Mouse (Mus musculus) heart, adult 2 months (tissue): Measurements from ENCODE around the gene Scn4b. TPM values are rescaled to one million over a fixed set of nuclear protein-coding genes. Genes with fewer than 3 reads are reported as not detected.

Experiments used
- DNase-seq, 2 experiments: peaks; one replicate each; pipeline ENCODE4 v3.0.0; 2021
- H3K27ac ChIP-seq: fragments of 200-600 bp; 2 replicates; pipeline ENCODE4 v1.8.1; 2022
- H3K27me3 ChIP-seq: fragments of 200-500 bp; 2 replicates; pipeline ENCODE4 v1.6.1; 2012; ENCODE audit warnings: mild to moderate bottlenecking, low read length, inconsistent platforms, mixed read lengths; ENCODE audit not compliant: control insufficient read depth, insufficient read depth
- H3K36me3 ChIP-seq: fragments of 200-500 bp; 2 replicates; pipeline ENCODE4 v1.6.1; 2012; ENCODE audit warnings: low read length, inconsistent platforms; ENCODE audit not compliant: control insufficient read depth, insufficient read depth
- H3K4me1 ChIP-seq: fragments of 200-500 bp; 2 replicates; pipeline ENCODE4 v1.6.1; 2011; ENCODE audit warnings: low read length; ENCODE audit not compliant: control insufficient read depth, insufficient read depth
- H3K4me3 ChIP-seq: fragments of 200-600 bp; 2 replicates; pipeline ENCODE4 v1.8.1; 2022
- H3K79me2 ChIP-seq: fragments of 200-500 bp; replicated peaks from 2 replicates; pipeline ENCODE4 v1.6.1; 2012; ENCODE audit warnings: mild to moderate bottlenecking, inconsistent platforms, low read length, moderate library complexity, mixed read lengths; ENCODE audit not compliant: control insufficient read depth, insufficient read depth
- H3K9ac ChIP-seq: fragments of 200-500 bp; 2 replicates; pipeline ENCODE4 v1.6.1; 2012; ENCODE audit warnings: low read depth, mild to moderate bottlenecking, control low read depth, inconsistent platforms, low read length, mixed read lengths
- CTCF ChIP-seq: fragments of 200-600 bp; IDR thresholded peaks from 2 replicates; pipeline ENCODE4 v1.8.1; 2022; ENCODE audit warnings: antibody characterized with exemption, mild to moderate bottlenecking, moderate library complexity
- EP300 ChIP-seq: fragments of 200-500 bp; IDR thresholded peaks from 2 replicates; pipeline ENCODE4 v1.6.1; 2011; ENCODE audit warnings: low read depth, low read length, control low read depth; ENCODE audit not compliant: insufficient read depth
- POLR2A ChIP-seq: fragments of 200-500 bp; IDR thresholded peaks from 2 replicates; pipeline ENCODE4 v1.6.1; 2011; ENCODE audit warnings: mild to moderate bottlenecking, low read depth, low read length, control low read depth; ENCODE audit not compliant: insufficient read depth
- WGBS: fragments of 180-500 bp; shearing (Covaris S2); methylation state at CpG from one replicate; pipeline ENCODE4 v1.1.7; 2018; 5-methylcytosine and 5-hydroxymethylcytosine counted together
- intact Hi-C: fragments of 180-260 bp; cut with DNase I; formaldehyde crosslinking; loops from one replicate; pipeline ENCODE4 v1.15.1; 2025
- polyA plus RNA-seq: library from polyadenylated mRNA; depleted of rRNA; stranded (reverse); fragments of >200 nt; gene quantifications from 2 replicates; pipeline ENCODE4 v1.2.3, GENCODE M21; 2012; rRNA removed
- total RNA-seq, 2 experiments: library from RNA; stranded (reverse); gene quantifications; 2 replicates each; pipeline ENCODE4 v1.2.3; 2021

Scn4b gene
- total and polyA plus RNA-seq, 3 experiments: 5.1 to 16.9 (median 14.2) TPM

DNA sequence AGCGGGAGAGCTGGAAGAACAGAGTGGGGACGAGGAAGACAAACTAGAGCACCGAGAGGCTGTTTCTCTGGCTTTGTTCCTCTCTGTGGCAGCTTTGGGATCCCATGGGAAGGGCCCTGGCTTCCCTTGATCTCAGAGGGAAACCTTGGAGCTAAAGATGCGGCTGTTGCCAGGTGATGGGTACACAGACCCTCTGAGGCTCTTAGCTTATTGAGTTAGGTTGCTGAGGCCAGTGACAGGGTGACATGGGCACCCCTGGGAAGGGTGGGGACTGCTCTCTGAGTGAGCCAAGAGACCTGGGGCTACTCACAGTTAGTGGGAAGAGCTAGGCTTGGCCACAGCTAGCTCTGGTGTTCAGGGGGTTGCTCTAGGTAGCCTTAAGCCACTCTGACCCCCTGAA is 57.3 kb downstream of the Scn4b start:
- DNase-seq: no peak
- Histone ChIP-seq H3K9ac (no peak overlapping the region), H3K79me2 (no peaks in the 10 kb centered on the region), H3K4me3 (no peak overlapping the region), H3K27ac (no peak overlapping the region), H3K4me1 (no peaks in the 10 kb centered on the region), H3K36me3 (no peaks in the 10 kb centered on the region), H3K27me3 (no peaks in the 10 kb centered on the region)
- WGBS: 66% methylated on average over 4 of the region's 4 CpGs
- no peak for TF ChIP-seq POLR2A
- no peak for TF ChIP-seq CTCF
- TF ChIP-seq EP300: no peak
- intact Hi-C loops: no loop called here

GRCm38 (mm10) chr9:45196125-45196830 is 58.1 kb downstream of the Scn4b start:
- intact Hi-C loops: no loop called here
- H3K4me3 ChIP-seq: no peak overlapping the region
- no peak overlapping the region for H3K9ac ChIP-seq
- DNase-seq: no peak
- no peaks in the 10 kb centered on the region for H3K27me3 ChIP-seq
- no peaks in the 10 kb centered on the region for H3K4me1 ChIP-seq
- no peaks in the 10 kb centered on the region for H3K79me2 ChIP-seq
- TF ChIP-seq EP300 (no peak), POLR2A (no peak), CTCF (no peak)
- 71% methylated on average over 8 of the region's 8 CpGs for WGBS
- no peaks in the 10 kb centered on the region for H3K36me3 ChIP-seq
- no peak overlapping the region for H3K27ac ChIP-seq

GRCm38 (mm10) chr9:45197549-45197948 is 59.4 kb downstream of the Scn4b start:
- Histone ChIP-seq H3K27ac (no peak overlapping the region), H3K79me2 (no peaks in the 10 kb centered on the region), H3K4me1 (no peaks in the 10 kb centered on the region), H3K36me3 (no peaks in the 10 kb centered on the region), H3K27me3 (no peaks in the 10 kb centered on the region), H3K9ac (no peak overlapping the region), H3K4me3 (no peak overlapping the region)
- intact Hi-C loops: no loop called here
- DNase-seq: no peak
- 55% methylated on average over 5 of the region's 5 CpGs for WGBS
- TF ChIP-seq POLR2A: no peak
- TF ChIP-seq CTCF: no peak
- no peak for TF ChIP-seq EP300

GRCm38 (mm10) chr9:45201319-45201947 is 63.2 kb downstream of the Scn4b start:
- peak in 1 of 2 experiments; percentile 31 for DNase-seq
- no peaks in the 10 kb centered on the region for H3K27me3 ChIP-seq
- H3K36me3 ChIP-seq: no peaks in the 10 kb centered on the region
- no peak overlapping the region for H3K4me3 ChIP-seq
- TF ChIP-seq POLR2A: no peak
- TF ChIP-seq EP300: no peak
- intact Hi-C loops: no loop called here
- WGBS: 71% methylated on average over 5 of the region's 5 CpGs
- H3K27ac ChIP-seq: no peak overlapping the region
- no peaks in the 10 kb centered on the region for H3K4me1 ChIP-seq
- no peaks in the 10 kb centered on the region for H3K79me2 ChIP-seq
- H3K9ac ChIP-seq: no peak overlapping the region

DNA sequence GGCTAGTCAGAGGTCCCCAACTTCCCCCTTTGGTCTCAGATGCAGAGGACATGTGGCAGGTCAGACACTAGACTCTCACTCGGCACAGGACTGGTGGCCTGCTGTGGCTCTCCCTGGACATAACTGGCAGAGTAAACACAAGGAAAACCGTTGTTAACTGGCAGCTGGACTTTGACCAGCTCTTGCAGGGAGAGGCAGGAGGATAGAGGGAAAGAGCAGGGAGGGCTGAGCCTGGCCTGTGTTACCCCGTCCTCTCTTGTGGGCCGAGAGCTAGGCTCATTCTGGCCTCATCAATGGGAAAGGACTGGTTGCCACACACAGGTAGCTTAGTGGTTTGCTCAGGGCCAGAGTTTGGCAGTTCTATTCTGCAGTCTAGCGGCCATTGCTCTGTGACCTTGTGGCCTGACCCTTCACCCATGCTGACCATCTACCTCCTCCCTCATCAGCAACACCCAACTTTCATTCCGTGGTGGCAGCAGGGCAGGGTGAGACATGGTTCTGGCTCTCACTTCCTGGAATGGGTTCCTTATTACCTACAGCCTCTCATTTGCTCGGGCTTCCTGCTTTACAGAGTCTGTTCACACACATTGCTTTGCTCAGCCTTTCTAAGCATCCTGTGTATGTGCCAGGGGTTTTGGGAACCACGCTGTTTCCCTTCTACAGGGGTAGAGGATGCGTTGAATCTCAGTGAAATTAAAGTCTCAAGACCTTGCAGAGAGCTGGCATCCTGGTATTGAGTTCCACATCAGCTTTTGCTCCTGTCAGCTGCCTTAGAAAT is 64.0 kb downstream of the Scn4b start:
- H3K9ac ChIP-seq: no peak overlapping the region
- H3K27me3 ChIP-seq: no peaks in the 10 kb centered on the region
- H3K79me2 ChIP-seq: no peaks in the 10 kb centered on the region
- no peak for TF ChIP-seq EP300
- no peak for TF ChIP-seq CTCF
- TF ChIP-seq POLR2A: no peak
- no peak for DNase-seq
- no peak overlapping the region for H3K4me3 ChIP-seq
- no peaks in the 10 kb centered on the region for H3K36me3 ChIP-seq
- intact Hi-C loops: no loop called here
- no peaks in the 10 kb centered on the region for H3K4me1 ChIP-seq
- WGBS: 64% methylated on average over 9 of the region's 9 CpGs
- no peak overlapping the region for H3K27ac ChIP-seq

Other genes starting within 250 kb of the Scn4b start
- 1,000 to 10,000 TPM; 1,478 to 1,698 TPM for gene Atp5l, start 217.7 kb upstream of the Scn4b start, total RNA-seq
- gene Atp5l, start 217.7 kb upstream of the Scn4b start, polyA plus RNA-seq: 1,092 and 1,784 TPM in 2 replicates
- 10 to 100 TPM; 36.1 to 39.6 TPM for gene Ube4a, start 172.8 kb upstream of the Scn4b start, total RNA-seq
- gene Ube4a, start 172.8 kb upstream of the Scn4b start, polyA plus RNA-seq: 8.4 and 17.0 TPM in 2 replicates
- under 1 TPM; 0.25 to 0.39 TPM for gene Cd3g, start 158.0 kb upstream of the Scn4b start, total RNA-seq
- gene Cd3g, start 158.0 kb upstream of the Scn4b start, polyA plus RNA-seq: 0.64 and 1.5 TPM in 2 replicates
- under 1 TPM in 1 of 2 experiments, not detected in 1; 0.66 TPM for gene Cd3d, start 156.6 kb upstream of the Scn4b start, total RNA-seq
- gene Cd3d, start 156.6 kb upstream of the Scn4b start, polyA plus RNA-seq: 0.29 and 0.92 TPM in 2 replicates
- under 1 TPM; 0.21 to 0.66 TPM for gene Cd3e, start 128.8 kb upstream of the Scn4b start, total RNA-seq
- gene Cd3e, start 128.8 kb upstream of the Scn4b start, polyA plus RNA-seq: 0.32 and 1.5 TPM in 2 replicates
- 1 to 10 TPM in 1 of 2 experiments, under 1 TPM in 1; 0.77 to 1.2 TPM for gene Mpzl2, start 98.6 kb upstream of the Scn4b start, total RNA-seq
- gene Mpzl2, start 98.6 kb upstream of the Scn4b start, polyA plus RNA-seq: 1.6 and 1.8 TPM in 2 replicates
- gene Mpzl3, start 83.2 kb upstream of the Scn4b start, total RNA-seq: 1 to 10 TPM; 1.4 to 1.8 TPM
- 0.82 and 1.2 TPM in 2 replicates for gene Mpzl3, start 83.2 kb upstream of the Scn4b start, polyA plus RNA-seq
- under 1 TPM; 0.20 to 0.29 TPM for gene Jaml, start 59.2 kb upstream of the Scn4b start, total RNA-seq
- gene Jaml, start 59.2 kb upstream of the Scn4b start, polyA plus RNA-seq: 0.14 and 0.18 TPM in 2 replicates
- gene Scn2b, start 20.6 kb upstream of the Scn4b start, total RNA-seq: 1 to 10 TPM; 1.2 to 1.3 TPM
- 0.23 and 0.31 TPM in 2 replicates for gene Scn2b, start 20.6 kb upstream of the Scn4b start, polyA plus RNA-seq
- gene BC049352, start 43.6 kb downstream of the Scn4b start, total RNA-seq: not detected
- gene BC049352, start 43.6 kb downstream of the Scn4b start, polyA plus RNA-seq: 0.09 and 0.23 TPM in 2 replicates
- gene Tmprss4, start 65.7 kb downstream of the Scn4b start, total RNA-seq: not detected
- gene Tmprss4, start 65.7 kb downstream of the Scn4b start, polyA plus RNA-seq: 0.82 TPM in 1 of 2 replicates, not detected in the other
- 1 to 10 TPM; 1.7 to 1.8 TPM for gene Il10ra, start 130.8 kb downstream of the Scn4b start, total RNA-seq
- gene Il10ra, start 130.8 kb downstream of the Scn4b start, polyA plus RNA-seq: 3.6 and 3.7 TPM in 2 replicates
- gene Tmprss13, start 180.7 kb downstream of the Scn4b start, total RNA-seq: 1 to 10 TPM; 5.4 to 6.9 TPM
- 0.94 and 6.9 TPM in 2 replicates for gene Tmprss13, start 180.7 kb downstream of the Scn4b start, polyA plus RNA-seq
- gene Fxyd6, start 231.8 kb downstream of the Scn4b start, total RNA-seq: 10 to 100 TPM; 13.8 to 14.2 TPM
- gene Fxyd6, start 231.8 kb downstream of the Scn4b start, polyA plus RNA-seq: 40.8 and 51.2 TPM in 2 replicates